In the genomic region with DNA sequence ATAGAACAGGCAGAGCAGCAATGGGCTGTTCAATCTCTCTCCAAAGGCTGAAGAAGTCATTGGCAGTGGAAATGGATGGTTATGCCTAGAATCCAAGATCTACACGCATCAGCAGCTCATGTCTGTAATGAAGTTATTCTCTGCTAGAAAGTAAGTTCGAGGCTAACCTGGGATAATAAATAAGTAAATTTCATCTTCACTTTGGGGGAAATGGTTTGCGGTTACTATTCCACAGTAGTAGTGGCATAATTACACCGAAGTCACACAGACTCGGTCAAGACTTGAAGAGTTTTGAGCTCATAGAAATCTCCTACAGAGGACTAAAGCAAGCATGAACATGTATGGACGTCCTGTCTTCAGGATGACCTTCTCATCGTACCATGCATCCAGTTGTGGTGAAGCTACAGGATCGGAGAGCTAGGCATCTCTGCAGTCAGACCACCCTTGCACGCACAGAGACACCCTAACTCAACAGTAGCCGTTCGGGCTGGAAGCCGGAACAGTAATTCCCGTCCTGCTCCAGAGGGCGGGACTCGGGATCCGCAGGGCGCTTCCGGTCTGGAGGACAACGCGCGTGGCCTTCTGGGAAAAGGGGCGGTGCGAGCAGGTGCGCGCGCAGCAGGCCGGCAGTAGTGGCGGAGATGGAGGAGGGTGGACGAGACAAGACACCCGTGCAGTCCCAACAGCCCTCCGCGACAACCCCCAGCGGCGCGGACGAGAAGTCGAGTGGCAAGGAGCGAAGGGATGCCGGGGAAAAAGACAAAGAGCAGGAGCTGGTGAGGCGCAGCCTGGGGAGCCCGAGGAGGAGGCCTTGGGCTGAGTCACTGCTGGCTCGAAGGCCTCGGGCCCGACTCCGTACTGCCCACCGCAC, we compare ENCODE assay signal across 8 mouse cellular contexts. TPM values are rescaled to one million over a fixed set of nuclear protein-coding genes. Genes with fewer than 3 reads are reported as not detected.
A peak's percentile ranks its signal among the peaks of the same experiment; 100 is the strongest.
DNase-seq lines count a peak whose midpoint lies in the region; ATAC-seq lines count a peak whose summit lies in the region.

A gene (plus strand): TSS at position 577 of the 871 bp plus-strand sequence.

- peak within 1 kb of the TSS; percentile 73 for H3K4me3 ChIP-seq in brown adipose tissue, adult 24 weeks (ENCODE audit: insufficient read depth, low read depth, low read length)
- H3K4me3 ChIP-seq in heart, embryonic 14.5 days (ENCODE audit: control insufficient read depth in 1 of 2, insufficient read depth in 1 of 2, low read depth in 1 of 2, low read length in 2 of 2), result peak within 1 kb of the TSS; percentile 81 to 96
- peak within 1 kb of the TSS; percentile 95 for H3K4me3 ChIP-seq in liver, embryonic 13.5 days (replicated peaks)
- H3K4me3 ChIP-seq in stomach, embryonic 16.5 days (replicated peaks; ENCODE audit: low read length), result peak within 1 kb of the TSS; percentile 91

- peaks cover 30% of the 10 kb centered on the region for H3K36me3 ChIP-seq in heart, embryonic 14.5 days (ENCODE audit: control insufficient read depth, insufficient read depth, low read length)
- peaks cover 28% of the 10 kb centered on the region for H3K36me3 ChIP-seq in liver, embryonic 13.5 days
- peaks cover 8% of the 10 kb centered on the region for H3K36me3 ChIP-seq in stomach, embryonic 16.5 days (ENCODE audit: control insufficient read depth, insufficient read depth, low read length)

- peak within 1 kb of the TSS; percentile 76 for H3K27ac ChIP-seq in brown adipose tissue, adult 24 weeks (replicated peaks; ENCODE audit: low read depth, low read length)
- peak within 1 kb of the TSS; percentile 68 to 86 for H3K27ac ChIP-seq in heart, embryonic 14.5 days (replicated peaks in 1 of 2; ENCODE audit: control insufficient read depth in 1 of 2, insufficient read depth in 1 of 2, low read depth in 2 of 2, low read length in 2 of 2)
- H3K27ac ChIP-seq in liver, embryonic 13.5 days, result peak within 1 kb of the TSS; percentile 73
- H3K27ac ChIP-seq in stomach, embryonic 16.5 days (ENCODE audit: low read length), result peak within 1 kb of the TSS; percentile 81

- peak; percentile 93 for ATAC-seq in heart, embryonic 14.5 days (ENCODE audit: insufficient number of reproducible peaks, insufficient read depth, low FRiP score, low read depth)
- ATAC-seq in liver, embryonic 13.5 days (ENCODE audit: low read depth), result peak; percentile 95
- ATAC-seq in stomach, embryonic 16.5 days (ENCODE audit: insufficient read depth, low FRiP score), result peak; percentile 97

- no peaks in the 10 kb centered on the region for H3K27me3 ChIP-seq in heart, embryonic 14.5 days (ENCODE audit: control insufficient read depth, insufficient read depth, low read length)
- H3K27me3 ChIP-seq in liver, embryonic 13.5 days, result peaks cover 11% of the 10 kb centered on the region; the same call in 1 of the 2 replicates
- no peaks in the 10 kb centered on the region for H3K27me3 ChIP-seq in stomach, embryonic 16.5 days (ENCODE audit: control insufficient read depth, insufficient read depth, low read length)

- H3K4me2 ChIP-seq in heart, embryonic 14.5 days (ENCODE audit: low read length), result peak within 1 kb of the TSS; percentile 88
- H3K4me2 ChIP-seq in liver, embryonic 13.5 days, result peak within 1 kb of the TSS; percentile 91
- peak within 1 kb of the TSS; percentile 95 for H3K4me2 ChIP-seq in stomach, embryonic 16.5 days (ENCODE audit: low read depth, low read length)

- peak; percentile 95 for DNase-seq in CD4-positive, CD25-positive, alpha-beta regulatory T cell, adult 2 months (ENCODE audit: low read depth, low spot score)
- peak; percentile 77 for DNase-seq in fibroblast of lung, adult 2 months (ENCODE audit: low read depth)
- peak; percentile 98 for DNase-seq in kidney, postnatal 14 days
- DNase-seq in liver, embryonic 13.5 days, result peak; percentile 95
- peak; percentile 98 for DNase-seq in neural tube, embryonic 10.5 days (ENCODE audit: extremely low spot score, low spot score)

- no peaks in the 10 kb centered on the region for H3K4me1 ChIP-seq in brown adipose tissue, adult 24 weeks (ENCODE audit: control insufficient read depth, insufficient read depth, insufficient read length, low read length)
- peaks cover 0 to 15% of the 10 kb centered on the region in 2 experiments; a peak in 3 of 4 replicates for H3K4me1 ChIP-seq in heart, embryonic 14.5 days (ENCODE audit: control insufficient read depth in 2 of 2, insufficient read depth in 2 of 2, low read length in 2 of 2)
- peaks cover 19% of the 10 kb centered on the region for H3K4me1 ChIP-seq in liver, embryonic 13.5 days (replicated peaks)
- peaks cover 12% of the 10 kb centered on the region for H3K4me1 ChIP-seq in stomach, embryonic 16.5 days (ENCODE audit: control insufficient read depth, insufficient read depth, low read length)

- WGBS in heart, embryonic 14.5 days, result 2% methylated on average over 46 of the region's 46 CpGs
- WGBS in liver, embryonic 13.5 days (ENCODE audit: insufficient replicate concordance), result under 1% methylated on average over 46 of the region's 46 CpGs
- WGBS in stomach, embryonic 16.5 days, result 2% methylated on average over 46 of the region's 46 CpGs

- no peaks in the 10 kb centered on the region for H3K9me3 ChIP-seq in heart, embryonic 14.5 days (ENCODE audit: control insufficient read depth, low read length)
- no peaks in the 10 kb centered on the region for H3K9me3 ChIP-seq in liver, embryonic 13.5 days (replicated peaks)
- H3K9me3 ChIP-seq in stomach, embryonic 16.5 days (replicated peaks; ENCODE audit: control insufficient read depth, low read length), result no peaks in the 10 kb centered on the region

- H3K9ac ChIP-seq in heart, embryonic 14.5 days (ENCODE audit: low read length), result peak within 1 kb of the TSS; percentile 94
- H3K9ac ChIP-seq in liver, embryonic 13.5 days, result peak within 1 kb of the TSS; percentile 93
- peak within 1 kb of the TSS; percentile 87 for H3K9ac ChIP-seq in stomach, embryonic 16.5 days (ENCODE audit: low read length)

RNA-seq across cellular contexts. Expression of the gene that starts here (rescaled TPM):
- polyA plus RNA-seq in brown adipose tissue, adult 24 weeks (2012; ENCODE audit: insufficient read depth, insufficient read length, missing spikeins), result 120 and 145 TPM in 2 replicates
- 217 and 231 TPM in 2 replicates for polyA plus RNA-seq in heart, embryonic 14.5 days (2014; fragmentation: Nextera tagmentation; extraction: Ambion mirVana)
- 222 and 257 TPM in 2 replicates for polyA plus RNA-seq in liver, embryonic 13.5 days (2015; fragmentation: Nextera tagmentation; extraction: Ambion mirVana)
- polyA plus RNA-seq in stomach, embryonic 16.5 days (2015; fragmentation: Nextera tagmentation; extraction: Ambion mirVana), result 291 and 307 TPM in 2 replicates

Comparison
In these comparisons a context has a peak if more than half of its experiments do, and no peak if none do; other contexts are left out.
1. Peak in every context shown above with its lines: DNase-seq, ATAC-seq, H3K4me3 ChIP-seq and H3K27ac ChIP-seq.